Mouse (Mus musculus): ENCODE measurements around the gene Rfx8. TPM values are rescaled to one million over a fixed set of nuclear protein-coding genes. Genes with fewer than 3 reads are reported as not detected.

The Rfx8 gene
- polyA plus RNA-seq, 1 experiment from 2014 or later, result 0.09 TPM

DNA sequence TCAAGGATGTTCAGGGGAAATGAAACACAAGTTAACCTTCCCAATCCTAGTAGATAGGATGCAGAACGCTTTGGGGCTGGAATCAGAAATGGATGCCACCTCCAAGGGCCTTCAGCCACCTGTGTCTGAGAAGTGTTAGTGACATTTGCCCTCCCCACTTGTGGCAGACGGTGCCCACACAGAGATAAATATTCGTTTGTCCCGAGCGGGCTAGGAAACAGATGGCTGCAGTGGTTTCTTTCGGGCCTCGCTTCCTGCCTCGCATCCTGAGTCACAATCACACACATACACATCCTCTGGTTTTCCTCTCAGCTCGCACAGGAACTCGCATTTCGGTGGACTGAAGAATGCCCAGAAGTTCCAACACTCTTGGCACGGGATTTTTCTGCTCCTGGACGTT lies 13.5 kb upstream of the Rfx8 start:
- Histone ChIP-seq H3K36me3 (replicated peaks) (no peaks in the 10 kb centered on the region), H3K9ac (no peak overlapping the region), H3K9me3 (replicated peaks) (no peaks in the 10 kb centered on the region), H3K27me3 (0 out of 2 replicates have a peak, but pooled peaks cover 3% of the 10 kb centered on the region), H3K4me2 (peak overlapping the region; percentile 44), H3K4me3 (replicated peaks) (no peak overlapping the region), H3K4me1 (replicated peaks) (peaks cover 43% of the 10 kb centered on the region), H3K27ac (replicated peaks) (0 out of 2 replicates have a peak overlapping the region, but pooled peaks have one; percentile 24)
- WGBS (ENCODE audit: insufficient replicate concordance), result 21% methylated on average over 13 of the region's 13 CpGs
- ATAC-seq (ENCODE audit: insufficient read depth), result no peak

DNA sequence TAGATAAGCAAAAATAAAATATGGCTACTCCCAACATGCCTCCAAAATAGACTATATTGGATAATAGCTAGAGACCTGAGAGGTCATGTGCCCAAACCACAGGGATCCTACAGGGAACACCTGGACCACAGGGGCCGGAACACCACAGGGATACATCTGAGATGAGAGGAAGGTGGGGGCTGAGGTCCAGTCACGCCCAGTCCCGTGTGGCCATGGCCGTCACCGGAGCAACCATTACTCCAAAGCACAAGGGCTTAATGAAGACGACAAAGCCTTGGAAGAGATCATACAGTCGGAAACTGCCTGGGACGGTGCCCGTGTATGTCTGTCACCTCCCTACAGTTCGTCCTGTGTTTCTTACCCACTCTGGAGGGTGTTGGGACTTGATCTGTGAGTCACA lies 13.1 kb upstream of the Rfx8 start:
- Histone ChIP-seq H3K9ac (no peak overlapping the region), H3K27ac (replicated peaks) (no peak overlapping the region)

DNA sequence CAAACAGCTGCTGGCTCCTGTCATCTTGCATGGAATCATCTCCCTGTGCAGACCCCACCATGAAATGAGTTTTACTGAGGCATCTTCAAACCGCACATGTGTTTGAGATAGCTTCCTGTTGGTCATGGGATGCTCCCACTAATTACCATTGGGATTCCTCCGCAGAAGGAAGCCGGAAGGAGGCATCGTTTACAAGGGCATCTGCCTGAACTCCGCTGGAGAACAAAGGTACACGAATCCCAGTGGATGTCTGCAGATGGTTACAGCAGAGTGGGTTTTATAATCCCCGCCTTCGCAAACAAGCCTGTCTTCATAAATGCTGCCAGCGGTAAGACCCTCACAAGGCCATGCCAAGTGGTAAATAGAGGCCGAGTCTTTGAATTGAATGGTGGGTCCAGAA lies 11.3 kb upstream of the Rfx8 start:
- Histone ChIP-seq H3K27ac (replicated peaks) (no peak overlapping the region), H3K9ac (no peak overlapping the region), H3K27me3 (0 out of 2 replicates have a peak, but pooled peaks cover 3% of the 10 kb centered on the region), H3K4me2 (no peak overlapping the region), H3K4me3 (replicated peaks) (no peak overlapping the region), H3K9me3 (replicated peaks) (no peaks in the 10 kb centered on the region), H3K4me1 (replicated peaks) (peaks cover 43% of the 10 kb centered on the region), H3K36me3 (replicated peaks) (no peaks in the 10 kb centered on the region)
- no peak for ATAC-seq (ENCODE audit: insufficient read depth)
- WGBS (ENCODE audit: insufficient replicate concordance), result 68% methylated on average over 10 of the region's 10 CpGs

More for the DNA sequence above, 13.1 kb upstream of the Rfx8 start:
- Histone ChIP-seq H3K27me3 (0 out of 2 replicates have a peak, but pooled peaks cover 3% of the 10 kb centered on the region), H3K4me3 (replicated peaks) (no peak overlapping the region), H3K4me1 (replicated peaks) (peaks cover 43% of the 10 kb centered on the region), H3K9me3 (replicated peaks) (no peaks in the 10 kb centered on the region), H3K4me2 (no peak overlapping the region), H3K36me3 (replicated peaks) (no peaks in the 10 kb centered on the region)
- 51% methylated on average over 10 of the region's 10 CpGs for WGBS (ENCODE audit: insufficient replicate concordance)
- no peak for ATAC-seq (ENCODE audit: insufficient read depth)

DNA sequence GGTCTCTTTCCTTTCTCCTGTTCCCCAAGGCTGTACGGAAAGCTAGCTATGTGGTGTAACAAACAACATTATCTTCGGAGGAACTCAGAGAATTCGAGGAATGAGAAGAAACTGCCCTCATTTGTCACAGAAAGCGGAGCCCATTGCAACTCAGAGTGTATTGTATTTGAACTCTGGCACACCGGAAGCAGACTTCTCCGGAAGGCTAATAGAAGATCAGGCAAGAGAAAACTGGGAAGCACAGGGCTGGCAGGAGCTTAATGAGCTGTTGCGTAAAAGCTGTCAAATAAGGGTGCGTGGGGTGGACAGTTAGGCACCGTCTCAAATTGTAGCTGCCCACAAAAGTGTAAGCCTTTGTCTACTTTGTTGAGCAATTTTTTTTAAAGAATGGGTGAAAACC lies 10.7 kb upstream of the Rfx8 start:
- Histone ChIP-seq H3K4me3 (replicated peaks) (no peak overlapping the region), H3K36me3 (replicated peaks) (no peaks in the 10 kb centered on the region), H3K27me3 (0 out of 2 replicates have a peak, but pooled peaks cover 3% of the 10 kb centered on the region), H3K27ac (replicated peaks) (no peak overlapping the region), H3K4me1 (replicated peaks) (peaks cover 38% of the 10 kb centered on the region), H3K4me2 (no peak overlapping the region), H3K9ac (no peak overlapping the region), H3K9me3 (replicated peaks) (no peaks in the 10 kb centered on the region)
- no peak for ATAC-seq (ENCODE audit: insufficient read depth)
- 31% methylated on average over 9 of the region's 9 CpGs for WGBS (ENCODE audit: insufficient replicate concordance)

- WGBS (ENCODE audit: insufficient replicate concordance), result 66% methylated on average over 5 of the region's 5 CpGs
Observed at GRCm38 (mm10) chr1:39730868-39731267, 10.1 kb upstream of the Rfx8 start.

GRCm38 (mm10) chr1:39729919-39730318 lies 9.1 kb upstream of the Rfx8 start:
- H3K9ac ChIP-seq, result no peak overlapping the region
- no peak overlapping the region for H3K27ac ChIP-seq (replicated peaks)
- H3K36me3 ChIP-seq (replicated peaks), result no peaks in the 10 kb centered on the region
- H3K4me2 ChIP-seq, result no peak overlapping the region
- peaks cover 22% of the 10 kb centered on the region for H3K4me1 ChIP-seq (replicated peaks)
- ATAC-seq (ENCODE audit: insufficient read depth), result no peak
- WGBS (ENCODE audit: insufficient replicate concordance), result 56% methylated on average over 6 of the region's 6 CpGs
- no peak overlapping the region for H3K4me3 ChIP-seq (replicated peaks)
- H3K27me3 ChIP-seq, result 0 out of 2 replicates have a peak, but pooled peaks cover 3% of the 10 kb centered on the region
- H3K9me3 ChIP-seq (replicated peaks), result no peaks in the 10 kb centered on the region

More at GRCm38 (mm10) chr1:39730868-39731267, 10.1 kb upstream of the Rfx8 start:
- Histone ChIP-seq H3K9me3 (replicated peaks) (no peaks in the 10 kb centered on the region), H3K27ac (replicated peaks) (no peak overlapping the region), H3K27me3 (0 out of 2 replicates have a peak, but pooled peaks cover 3% of the 10 kb centered on the region), H3K9ac (no peak overlapping the region), H3K4me1 (replicated peaks) (peaks cover 31% of the 10 kb centered on the region), H3K4me3 (replicated peaks) (no peak overlapping the region), H3K36me3 (replicated peaks) (no peaks in the 10 kb centered on the region), H3K4me2 (no peak overlapping the region)
- no peak for ATAC-seq (ENCODE audit: insufficient read depth)

DNA sequence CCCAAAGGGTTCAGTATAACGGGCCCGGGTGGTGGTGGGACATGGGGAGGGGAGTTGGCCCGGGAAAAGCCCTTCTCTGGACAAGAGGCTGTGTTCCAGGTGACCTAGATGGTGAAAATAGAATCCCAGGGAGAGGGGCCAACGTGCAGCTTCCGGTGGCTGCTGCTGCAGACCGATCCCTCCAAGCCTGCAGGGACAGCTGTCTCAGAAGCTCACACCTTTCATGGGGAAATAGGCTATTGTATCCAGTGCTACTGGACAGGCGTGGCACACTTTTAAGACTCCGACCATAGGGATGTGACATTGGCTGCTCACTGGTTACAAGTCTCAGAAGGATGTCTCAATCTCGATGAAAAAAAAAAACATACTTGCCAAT lies 542 bp upstream of the Rfx8 start:
- peak overlapping the region; percentile 53 for H3K4me3 ChIP-seq (replicated peaks)
- H3K9me3 ChIP-seq (replicated peaks), result no peaks in the 10 kb centered on the region
- peaks cover 10% of the 10 kb centered on the region for H3K4me1 ChIP-seq (replicated peaks)
- H3K9ac ChIP-seq, result no peak overlapping the region
- H3K27me3 ChIP-seq, result peaks cover 10% of the 10 kb centered on the region
- H3K27ac ChIP-seq (replicated peaks), result no peak overlapping the region
- WGBS (ENCODE audit: insufficient replicate concordance), result 19% methylated on average over 9 of the region's 9 CpGs
- ATAC-seq (ENCODE audit: insufficient read depth), result no peak
- H3K4me2 ChIP-seq, result peak overlapping the region; percentile 72
- no peaks in the 10 kb centered on the region for H3K36me3 ChIP-seq (replicated peaks)

DNA sequence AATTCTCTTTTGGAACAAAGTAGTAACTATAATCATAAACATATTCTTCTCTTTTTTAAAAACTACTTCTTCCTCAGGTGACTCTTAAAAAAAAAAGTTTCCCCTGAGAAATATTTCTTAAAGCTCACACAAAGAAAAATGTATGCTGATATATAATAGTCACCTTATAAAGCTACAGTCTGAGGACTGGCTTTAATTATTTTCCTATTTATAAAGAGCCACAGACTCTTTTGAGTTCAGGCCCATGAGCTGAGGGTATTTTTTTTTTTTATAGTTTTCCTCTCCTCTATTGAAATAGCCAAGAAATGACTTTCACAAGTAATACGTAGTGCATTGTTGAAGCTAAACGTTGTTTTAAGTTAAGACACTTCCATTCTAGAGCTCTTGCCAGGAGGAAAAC lies 611 bp downstream of the Rfx8 start:
- WGBS (ENCODE audit: insufficient replicate concordance), result 36% methylated on average over 2 of the region's 2 CpGs
- Histone ChIP-seq H3K4me2 (peak overlapping the region; percentile 72), H3K36me3 (replicated peaks) (no peaks in the 10 kb centered on the region), H3K9ac (no peak overlapping the region), H3K4me1 (replicated peaks) (peaks cover 10% of the 10 kb centered on the region), H3K27me3 (peaks cover 10% of the 10 kb centered on the region), H3K4me3 (replicated peaks) (no peak overlapping the region), H3K9me3 (replicated peaks) (no peaks in the 10 kb centered on the region), H3K27ac (replicated peaks) (no peak overlapping the region)
- ATAC-seq (ENCODE audit: insufficient read depth), result no peak

DNA sequence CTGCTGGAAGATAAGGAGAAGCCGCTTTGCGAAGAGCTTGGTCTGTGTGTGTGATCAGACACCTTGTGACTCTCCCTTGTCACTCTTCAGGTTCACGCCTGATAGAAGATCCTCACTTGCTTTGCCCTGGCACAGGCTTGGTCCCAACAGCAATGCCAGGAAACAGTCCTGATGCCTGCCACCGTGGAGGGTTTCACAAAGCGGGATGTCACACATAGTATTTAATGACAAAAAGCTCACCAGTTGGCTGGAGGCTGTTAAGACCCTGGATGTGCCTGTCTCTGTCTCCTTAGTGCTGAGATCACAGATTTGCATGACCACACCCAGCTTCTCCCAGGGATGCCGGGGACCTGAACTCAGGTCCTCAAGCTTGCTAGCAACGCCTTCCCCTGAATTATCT lies 5.2 kb downstream of the Rfx8 start:
- Histone ChIP-seq H3K9me3 (replicated peaks) (no peaks in the 10 kb centered on the region), H3K27ac (replicated peaks) (no peak overlapping the region), H3K4me2 (no peak overlapping the region), H3K4me1 (replicated peaks) (peaks cover 7% of the 10 kb centered on the region), H3K9ac (no peak overlapping the region), H3K4me3 (replicated peaks) (no peak overlapping the region), H3K36me3 (replicated peaks) (no peaks in the 10 kb centered on the region), H3K27me3 (peaks cover 2% of the 10 kb centered on the region)
- WGBS (ENCODE audit: insufficient replicate concordance), result 72% methylated on average over 7 of the region's 7 CpGs
- ATAC-seq (ENCODE audit: insufficient read depth), result no peak

GRCm38 (mm10) chr1:39714729-39715128 lies 6.1 kb downstream of the Rfx8 start:
- no peak overlapping the region for H3K4me2 ChIP-seq
- 49% methylated on average over 3 of the region's 3 CpGs for WGBS (ENCODE audit: insufficient replicate concordance)
- no peaks in the 10 kb centered on the region for H3K9me3 ChIP-seq (replicated peaks)
- H3K27me3 ChIP-seq, result no peaks in the 10 kb centered on the region
- no peak overlapping the region for H3K4me3 ChIP-seq (replicated peaks)
- H3K9ac ChIP-seq, result no peak overlapping the region
- H3K27ac ChIP-seq (replicated peaks), result no peak overlapping the region
- no peak for ATAC-seq (ENCODE audit: insufficient read depth)
- peaks cover 5% of the 10 kb centered on the region; the same call in 1 of the 2 replicates for H3K4me1 ChIP-seq (replicated peaks)
- no peaks in the 10 kb centered on the region for H3K36me3 ChIP-seq (replicated peaks)

DNA sequence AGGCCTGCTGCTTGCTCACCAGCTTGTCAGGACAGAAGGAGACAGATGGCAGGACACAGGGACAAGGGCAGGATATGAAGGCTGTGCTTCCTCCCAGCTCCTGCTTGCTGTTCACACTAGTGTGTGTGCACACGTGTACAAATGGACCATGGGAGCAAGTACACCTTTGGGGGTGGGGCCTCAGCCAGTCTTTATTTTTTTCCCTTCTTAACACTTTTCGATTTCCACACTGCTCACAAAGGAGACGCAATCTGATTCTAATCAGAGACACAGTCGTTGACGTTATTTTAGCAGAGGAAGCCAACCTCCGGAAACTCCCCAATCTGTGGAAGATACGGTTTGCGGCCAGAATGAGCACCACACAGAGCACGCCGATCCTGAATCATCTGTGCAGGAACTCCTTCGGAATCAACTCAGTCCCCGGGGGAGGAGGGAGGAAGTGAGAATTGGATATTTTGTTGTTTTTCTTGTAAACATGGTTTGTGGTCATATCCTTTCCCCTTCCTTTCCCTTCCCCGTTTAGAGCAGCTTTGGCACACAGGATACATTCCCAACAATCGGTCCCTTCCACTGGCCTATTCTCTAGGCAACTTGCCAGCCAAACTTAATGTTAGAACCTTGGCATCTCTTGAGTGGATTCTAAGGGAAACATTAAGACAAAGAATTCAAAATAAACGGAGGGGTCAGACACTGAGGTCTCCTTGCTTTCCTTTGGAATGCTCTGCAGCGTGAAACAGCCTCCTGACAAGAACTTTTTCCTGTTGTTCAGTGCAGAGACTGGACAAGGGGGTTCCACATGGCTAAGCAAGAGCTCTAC lies 6.7 kb downstream of the Rfx8 start:
- H3K27me3 ChIP-seq, result no peaks in the 10 kb centered on the region
- no peaks in the 10 kb centered on the region for H3K9me3 ChIP-seq (replicated peaks)
- H3K4me1 ChIP-seq (replicated peaks), result 0 out of 2 replicates have a peak, but pooled peaks cover 5% of the 10 kb centered on the region
- ATAC-seq (ENCODE audit: insufficient read depth), result peak; percentile 58; the same call in 1 of the 2 replicates
- H3K27ac ChIP-seq (replicated peaks), result peak overlapping the region; percentile 45; the same call in 1 of the 2 replicates
- H3K36me3 ChIP-seq (replicated peaks), result no peaks in the 10 kb centered on the region
- H3K9ac ChIP-seq, result no peak overlapping the region
- H3K4me3 ChIP-seq (replicated peaks), result no peak overlapping the region
- H3K4me2 ChIP-seq, result no peak overlapping the region
- WGBS (ENCODE audit: insufficient replicate concordance), result 19% methylated on average over 16 of the region's 16 CpGs

Measured in liver, embryonic 15.5 days (tissue).